Mouse (Mus musculus): ENCODE measurements around the gene Sf3b4. TPM values are rescaled to one million over a fixed set of nuclear protein-coding genes. Genes with fewer than 3 reads are reported as not detected.

Gene Sf3b4
- polyA plus RNA-seq, 1 experiment = 77.5 TPM

DNA sequence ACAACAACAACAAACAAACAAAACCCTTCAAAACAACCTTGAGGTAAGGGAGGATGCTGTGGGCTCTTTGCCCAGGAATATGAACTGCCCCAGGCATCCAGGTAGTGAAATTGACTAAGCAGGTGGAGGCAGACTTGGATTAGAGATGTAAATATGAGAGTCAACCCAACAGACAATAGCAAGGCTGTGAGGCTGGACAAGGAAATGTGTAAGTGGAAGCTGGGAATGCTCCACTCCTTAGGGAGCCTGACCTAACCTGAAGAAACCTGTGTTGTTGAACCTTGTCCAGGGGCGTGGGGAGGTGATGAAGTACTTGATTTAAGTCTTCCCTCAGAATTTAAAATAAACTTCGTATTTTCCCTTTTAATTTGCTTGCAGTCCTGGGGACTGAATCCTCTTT lies 6.8 kb downstream of the Sf3b4 start:
- TF ChIP-seq POLR2AphosphoS2 (IDR thresholded peaks at IDR 0.05; ENCODE audit: insufficient read length, low read depth) (peak; percentile 20), TCF3 (IDR thresholded peaks at IDR 0.05; ENCODE audit: insufficient read length, low read depth) (no peak), MAX (IDR thresholded peaks at IDR 0.05; ENCODE audit: low read depth) (no peak)
- Histone ChIP-seq H3K27me3 (ENCODE audit: control insufficient read depth, insufficient read depth, insufficient read length) (no peaks in the 10 kb centered on the region), H3K36me3 (ENCODE audit: control insufficient read depth, insufficient read depth) (peaks cover 34% of the 10 kb centered on the region), H3K4me2 (ENCODE audit: low read depth) (no peak overlapping the region), H3ac (ENCODE audit: control insufficient read depth, insufficient read length) (no peak overlapping the region), H3K4me3 (no peak overlapping the region), H3K79me2 (ENCODE audit: control insufficient read depth, insufficient read depth) (peaks cover 16% of the 10 kb centered on the region)

DNA sequence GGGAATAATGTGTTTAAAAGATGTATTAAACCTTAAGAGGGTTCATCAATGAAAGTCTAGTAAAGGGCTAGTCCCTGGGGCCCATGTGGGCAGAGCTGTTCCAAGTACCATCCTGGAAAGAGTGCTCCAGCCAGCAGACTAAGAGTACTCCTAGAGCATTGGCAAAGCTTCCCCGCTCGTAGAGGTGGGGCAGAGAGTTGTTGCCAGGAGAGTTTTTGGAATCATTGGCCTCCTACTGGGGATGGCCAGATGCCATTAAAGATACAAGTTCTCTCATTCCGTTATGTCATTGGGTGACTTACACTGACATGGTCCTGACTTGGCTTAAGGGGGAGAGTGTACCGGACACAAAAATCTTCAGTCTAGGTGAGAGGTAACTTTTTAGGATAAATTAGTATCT lies 7.4 kb downstream of the Sf3b4 start:
- Histone ChIP-seq H3K4me3 (no peak overlapping the region), H3K27me3 (ENCODE audit: control insufficient read depth, insufficient read depth, insufficient read length) (no peaks in the 10 kb centered on the region), H3K4me2 (ENCODE audit: low read depth) (no peak overlapping the region), H3ac (ENCODE audit: control insufficient read depth, insufficient read length) (no peak overlapping the region), H3K79me2 (ENCODE audit: control insufficient read depth, insufficient read depth) (peaks cover 9% of the 10 kb centered on the region), H3K36me3 (ENCODE audit: control insufficient read depth, insufficient read depth) (peaks cover 32% of the 10 kb centered on the region)
- TF ChIP-seq TCF12 (IDR thresholded peaks at IDR 0.05; ENCODE audit: insufficient read depth, poor library complexity, severe bottlenecking) (no peak), POLR2A (IDR thresholded peaks at IDR 0.05; ENCODE audit: insufficient read length, low read depth) (no peak), MYOD1 (IDR thresholded peaks at IDR 0.05; ENCODE audit: control insufficient read depth in 1 of 3, insufficient read length in 2 of 3, low read depth in 2 of 3) (no peak), MAX (IDR thresholded peaks at IDR 0.05; ENCODE audit: low read depth) (no peak), MYOG (IDR thresholded peaks at IDR 0.05; ENCODE audit: control insufficient read depth in 1 of 3, insufficient read depth in 1 of 3, insufficient read length in 2 of 3, low read depth in 2 of 3) (no peak), E2F4 (IDR thresholded peaks at IDR 0.05; ENCODE audit: insufficient read depth) (no peak), POLR2AphosphoS2 (IDR thresholded peaks at IDR 0.05; ENCODE audit: insufficient read length, low read depth) (no peak), SRF (IDR thresholded peaks at IDR 0.05; ENCODE audit: control insufficient read depth, insufficient read length, low read depth) (no peak), REST (IDR thresholded peaks at IDR 0.05; ENCODE audit: insufficient read depth, insufficient read length) (no peak), CEBPB (IDR thresholded peaks at IDR 0.05; ENCODE audit: insufficient read depth, poor library complexity, severe bottlenecking) (no peak), TCF3 (IDR thresholded peaks at IDR 0.05; ENCODE audit: insufficient read length, low read depth) (no peak), USF1 (IDR thresholded peaks at IDR 0.05; ENCODE audit: low read depth) (no peak)

DNA sequence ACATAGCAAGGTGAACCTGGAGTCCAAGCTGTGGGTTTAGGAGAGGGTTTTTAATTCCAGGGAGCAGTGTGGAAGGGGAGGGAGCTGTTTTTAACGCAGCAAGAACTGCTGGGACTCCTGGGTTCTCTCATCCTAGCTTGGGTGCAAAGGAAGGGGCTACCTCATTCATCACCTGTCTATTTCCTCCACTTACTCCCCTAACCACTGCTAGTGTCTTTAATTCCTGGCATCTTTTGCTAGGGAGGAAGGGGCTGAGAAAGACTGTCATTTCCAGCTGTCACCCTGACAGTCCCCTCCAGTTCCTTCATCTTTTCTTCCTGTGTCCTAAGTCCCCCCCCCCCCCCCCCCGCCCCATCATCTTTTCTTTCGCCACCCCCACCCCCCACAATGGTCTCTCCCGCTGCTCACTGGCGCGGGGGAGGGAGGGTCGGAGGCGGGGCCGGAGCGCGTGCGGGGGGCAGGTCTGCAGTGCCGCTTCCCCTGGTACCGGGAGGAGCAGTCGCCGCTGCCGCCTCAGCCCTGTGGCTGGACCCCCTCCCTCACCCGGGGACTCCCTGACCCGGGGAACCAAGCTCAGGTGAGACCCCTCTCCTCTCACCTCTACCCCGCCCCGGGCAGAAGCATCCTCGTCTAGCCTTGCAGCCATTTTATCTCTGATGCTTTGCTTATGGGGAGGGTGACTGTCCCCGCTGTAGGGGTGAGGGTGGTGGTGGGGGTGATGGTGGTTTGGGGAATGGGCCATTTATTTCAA lies 8.8 kb downstream of the Sf3b4 start, which contains the start of gene Sv2a:
TSS of gene Sv2a (plus strand) at position 425 of the 751 bp plus-strand sequence.
- Histone ChIP-seq H3ac (ENCODE audit: control insufficient read depth, insufficient read length) (no peak within 1 kb of the TSS), H3K27me3 (ENCODE audit: control insufficient read depth, insufficient read depth, insufficient read length) (no peaks in the 10 kb centered on the region), H3K4me2 (ENCODE audit: low read depth) (peak within 1 kb of the TSS; percentile 48), H3K79me2 (ENCODE audit: control insufficient read depth, insufficient read depth) (no peaks in the 10 kb centered on the region), H3K4me3 (no peak within 1 kb of the TSS), H3K36me3 (ENCODE audit: control insufficient read depth, insufficient read depth) (peaks cover 20% of the 10 kb centered on the region)
- no peak for TF ChIP-seq USF1 (IDR thresholded peaks at IDR 0.05; ENCODE audit: low read depth)
- TF ChIP-seq REST (IDR thresholded peaks at IDR 0.05; ENCODE audit: insufficient read depth, insufficient read length) = no peak
- no peak for TF ChIP-seq MAX (IDR thresholded peaks at IDR 0.05; ENCODE audit: low read depth)
- TF ChIP-seq CEBPB (IDR thresholded peaks at IDR 0.05; ENCODE audit: insufficient read depth, poor library complexity, severe bottlenecking) = no peak
- TF ChIP-seq TCF12 (IDR thresholded peaks at IDR 0.05; ENCODE audit: insufficient read depth, poor library complexity, severe bottlenecking) = no peak
- no peak for TF ChIP-seq E2F4 (IDR thresholded peaks at IDR 0.05; ENCODE audit: insufficient read depth)
- TF ChIP-seq SRF (IDR thresholded peaks at IDR 0.05; ENCODE audit: control insufficient read depth, insufficient read length, low read depth) = no peak
- no peak for TF ChIP-seq MYOD1 (IDR thresholded peaks at IDR 0.05; ENCODE audit: control insufficient read depth in 1 of 3, insufficient read length in 2 of 3, low read depth in 2 of 3)
- no peak for TF ChIP-seq TCF3 (IDR thresholded peaks at IDR 0.05; ENCODE audit: insufficient read length, low read depth)
- no peak for TF ChIP-seq POLR2A (IDR thresholded peaks at IDR 0.05; ENCODE audit: insufficient read length, low read depth)

DNA sequence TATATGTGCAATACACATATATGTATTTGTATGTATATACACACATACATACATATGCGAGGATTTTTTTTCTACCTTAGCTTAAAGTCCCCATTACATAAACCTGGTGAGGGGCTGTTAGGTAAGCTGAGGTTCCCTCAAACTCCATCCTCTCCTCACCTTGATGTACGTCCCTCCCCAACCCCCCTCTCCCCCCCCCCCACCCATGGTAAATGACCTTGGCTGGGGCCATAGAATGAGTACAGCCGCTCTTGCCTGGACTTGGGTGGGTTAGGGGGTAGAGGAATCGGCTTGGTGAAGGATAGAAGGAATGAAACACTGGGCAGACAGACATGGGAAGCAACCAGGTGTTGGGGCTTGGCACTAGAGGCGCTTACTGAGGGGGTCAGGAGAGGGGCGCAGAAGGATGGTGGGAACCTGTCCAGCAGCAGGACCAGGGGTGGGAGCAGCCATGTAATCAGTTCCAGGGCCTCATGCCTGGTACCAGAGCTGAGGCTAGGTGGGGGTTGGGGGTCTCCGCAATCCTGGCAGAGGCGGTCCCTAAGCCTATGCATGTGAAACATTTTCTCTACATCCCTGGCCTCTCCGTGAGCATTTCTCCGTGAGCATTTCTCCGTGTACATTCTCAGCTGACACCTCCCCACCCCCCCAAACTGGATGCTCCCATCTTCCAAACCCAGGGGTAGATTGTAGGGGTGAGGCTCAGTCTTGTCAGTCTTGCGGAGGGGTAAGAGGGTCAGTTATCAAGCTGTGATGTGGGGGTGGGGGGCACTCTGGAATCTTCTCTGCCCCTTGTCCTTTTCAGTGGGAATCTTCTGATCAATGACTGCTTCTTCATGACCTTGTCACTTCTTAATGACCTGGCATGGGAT lies 9.6 kb downstream of the Sf3b4 start:
- TF ChIP-seq POLR2AphosphoS2 (IDR thresholded peaks at IDR 0.05; ENCODE audit: insufficient read length, low read depth) (no peak), MYOD1 (IDR thresholded peaks at IDR 0.05; ENCODE audit: control insufficient read depth in 1 of 3, insufficient read length in 2 of 3, low read depth in 2 of 3) (no peak), REST (IDR thresholded peaks at IDR 0.05; ENCODE audit: insufficient read depth, insufficient read length) (no peak), USF1 (IDR thresholded peaks at IDR 0.05; ENCODE audit: low read depth) (no peak), TCF12 (IDR thresholded peaks at IDR 0.05; ENCODE audit: insufficient read depth, poor library complexity, severe bottlenecking) (no peak), TCF3 (IDR thresholded peaks at IDR 0.05; ENCODE audit: insufficient read length, low read depth) (no peak), E2F4 (IDR thresholded peaks at IDR 0.05; ENCODE audit: insufficient read depth) (no peak), MYOG (IDR thresholded peaks at IDR 0.05; ENCODE audit: control insufficient read depth in 1 of 3, insufficient read depth in 1 of 3, insufficient read length in 2 of 3, low read depth in 2 of 3) (no peak), POLR2A (IDR thresholded peaks at IDR 0.05; ENCODE audit: insufficient read length, low read depth) (no peak), MAX (IDR thresholded peaks at IDR 0.05; ENCODE audit: low read depth) (no peak)
- H3K4me2 ChIP-seq (ENCODE audit: low read depth) = peak overlapping the region; percentile 48
- H3K27me3 ChIP-seq (ENCODE audit: control insufficient read depth, insufficient read depth, insufficient read length) = no peaks in the 10 kb centered on the region
- H3K4me3 ChIP-seq = no peak overlapping the region
- peaks cover 13% of the 10 kb centered on the region for H3K36me3 ChIP-seq (ENCODE audit: control insufficient read depth, insufficient read depth)
- H3ac ChIP-seq (ENCODE audit: control insufficient read depth, insufficient read length) = no peak overlapping the region
- no peaks in the 10 kb centered on the region for H3K79me2 ChIP-seq (ENCODE audit: control insufficient read depth, insufficient read depth)

All from myocyte (in vitro differentiated cells).